Mouse (Mus musculus): ENCODE measurements at regions not wholly inside any gene's neighbourhood (a gene's known extent, or its start where the extent isn't known, plus 50 kb on each side); places are given as distances from the start of the nearest gene placed in this dataset.

DNA sequence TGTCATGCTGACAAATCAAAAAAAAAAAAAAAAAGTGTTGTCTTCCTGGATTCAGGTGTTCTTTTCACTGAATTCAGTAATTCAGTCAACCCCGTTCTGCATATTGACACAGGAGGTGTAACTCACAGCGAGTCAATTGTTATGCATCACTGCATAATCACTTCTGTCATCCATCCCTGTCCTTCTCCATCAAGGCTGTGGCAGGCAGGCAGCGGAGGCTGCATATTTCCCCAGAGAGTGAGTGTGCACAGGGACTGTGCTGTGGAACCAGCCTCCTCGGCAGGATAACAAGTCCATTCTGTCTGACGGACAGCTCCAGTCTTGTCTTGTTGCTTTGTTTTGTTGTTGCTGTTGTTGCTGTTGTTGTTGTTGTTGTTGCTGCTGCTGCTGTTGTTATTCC is 127.3 kb upstream of the Lmo4 start:
- DNase-seq (ENCODE audit: extremely low spot score in 1 of 2, low spot score in 2 of 2), result no peak
- intact Hi-C loops (cut with DNase I), result no loop called here

DNA sequence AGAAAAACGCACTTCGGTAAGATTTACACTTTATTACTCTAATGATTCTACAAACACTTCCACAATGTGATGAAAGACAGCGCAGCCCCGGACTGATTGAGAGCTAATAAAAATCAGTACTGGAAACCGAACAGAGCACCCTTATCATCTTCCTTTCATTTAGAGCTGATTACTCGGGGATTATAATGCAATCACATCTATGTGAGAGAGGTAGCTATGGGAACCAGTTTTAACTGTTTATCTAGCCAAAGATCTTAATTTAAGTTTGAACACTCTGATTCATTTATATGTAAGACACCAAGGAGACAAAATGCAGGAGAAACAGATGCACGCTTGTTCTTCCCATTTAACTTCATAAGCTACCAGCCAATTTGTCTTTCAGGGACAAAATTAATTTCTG is 124.1 kb upstream of the Lmo4 start:
- DNase-seq (ENCODE audit: extremely low spot score in 1 of 2, low spot score in 2 of 2), result no peak
- intact Hi-C loops (cut with DNase I), result no loop called here

DNA sequence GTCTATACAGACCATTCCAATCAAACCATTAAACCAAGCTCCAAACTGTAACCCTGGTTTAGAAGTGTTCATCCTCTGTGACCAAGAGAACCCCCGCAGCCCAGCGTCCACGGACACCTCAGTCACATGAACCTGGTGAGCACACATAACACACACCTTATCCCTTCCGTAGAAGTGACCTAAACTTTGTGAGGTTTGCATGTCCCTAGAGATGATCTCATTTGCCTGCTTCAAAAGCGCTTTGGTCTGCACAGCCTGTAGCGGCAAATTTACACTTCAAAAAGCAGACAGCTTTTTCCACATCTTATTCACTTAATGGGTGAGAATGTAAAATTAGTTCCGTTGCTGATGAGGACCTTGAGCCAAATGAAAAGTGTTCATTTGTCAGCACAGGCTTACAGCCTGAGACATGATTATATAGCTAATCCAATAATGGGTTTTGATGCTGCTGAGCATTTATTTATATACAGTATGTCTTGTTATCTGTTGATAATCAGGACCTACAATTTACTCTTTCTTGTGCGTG is 122.3 kb upstream of the Lmo4 start:
- intact Hi-C loops (cut with DNase I), result no loop called here
- DNase-seq (ENCODE audit: extremely low spot score in 1 of 2, low spot score in 2 of 2), result no peak

DNA sequence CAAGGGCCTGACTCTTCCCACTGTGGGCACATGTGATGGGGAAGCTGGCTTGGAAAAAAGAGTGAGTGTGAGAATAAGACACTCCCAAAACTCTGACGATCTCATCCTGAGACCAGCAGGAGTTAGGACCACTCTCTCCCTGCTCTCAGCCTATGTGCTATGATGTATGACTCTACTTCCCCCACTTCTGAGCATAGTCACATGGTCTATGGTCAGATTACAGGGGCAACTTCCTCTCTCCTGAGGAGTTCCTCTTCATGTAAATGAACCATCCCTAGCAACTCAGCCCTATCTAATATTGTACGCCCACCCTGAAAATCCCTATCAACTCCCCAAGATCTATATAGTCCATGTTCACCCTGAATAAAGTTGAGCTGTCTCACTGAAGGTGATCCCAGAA is 120.0 kb upstream of the Lmo4 start:
- intact Hi-C loops (cut with DNase I), result no loop called here
- DNase-seq (ENCODE audit: extremely low spot score in 1 of 2, low spot score in 2 of 2), result no peak

DNA sequence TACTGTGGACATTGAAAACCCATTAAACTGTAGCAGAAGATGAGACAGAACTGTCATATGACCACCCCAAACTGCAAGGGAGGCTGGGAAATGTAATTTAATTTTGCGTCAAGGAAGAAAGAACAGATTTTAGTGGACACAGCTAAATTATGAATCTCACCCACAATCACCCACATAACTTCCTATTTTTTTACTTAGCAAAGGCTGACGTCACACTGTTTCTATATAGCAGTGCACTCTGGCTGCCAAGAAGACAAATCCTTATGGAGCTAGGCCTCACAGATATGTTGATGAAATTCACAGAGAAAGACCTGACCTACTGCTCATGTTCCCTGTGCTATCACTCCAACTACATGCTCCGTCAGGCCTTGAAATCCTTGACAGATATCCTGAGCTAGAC is 118.5 kb upstream of the Lmo4 start:
- DNase-seq (ENCODE audit: extremely low spot score in 1 of 2, low spot score in 2 of 2), result no peak
- intact Hi-C loops (cut with DNase I), result no loop called here

DNA sequence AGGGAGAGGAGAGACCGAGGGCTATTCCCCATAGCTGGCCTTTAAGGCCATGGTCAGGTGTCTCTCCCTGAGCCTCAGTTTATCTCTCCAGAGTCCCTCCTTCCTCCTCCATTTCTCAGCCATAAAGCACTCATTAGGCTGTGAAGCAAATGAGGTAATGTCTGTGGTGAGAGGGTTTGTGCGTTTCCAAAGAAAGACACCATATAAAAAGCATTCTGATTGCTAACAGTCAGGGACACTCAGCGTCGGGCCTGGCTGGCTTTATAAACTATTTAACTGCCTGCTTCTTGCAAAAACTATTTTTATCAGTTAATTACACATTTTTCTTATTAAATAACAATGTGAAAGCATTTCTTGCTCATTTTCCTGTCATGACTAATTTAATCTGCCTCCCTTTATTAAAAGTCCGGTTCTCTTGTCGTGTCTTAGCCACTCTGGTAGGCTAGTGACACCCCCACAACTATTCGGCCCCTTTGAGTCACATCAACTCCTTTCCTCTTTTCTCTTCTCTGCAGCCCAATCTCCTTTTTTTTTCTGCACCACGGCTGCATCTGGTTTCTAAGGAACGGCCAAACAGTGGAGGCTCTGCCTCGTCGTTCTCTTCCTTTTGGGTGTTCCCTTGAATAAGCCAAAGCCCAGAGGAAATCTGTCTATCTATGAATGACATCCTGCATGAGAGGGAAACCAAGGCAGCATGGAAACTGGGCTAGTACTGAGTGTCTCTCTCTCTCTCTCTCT is 114.6 kb upstream of the Lmo4 start:
- no peak for DNase-seq (ENCODE audit: extremely low spot score in 1 of 2, low spot score in 2 of 2)
- intact Hi-C loops (cut with DNase I), result no loop called here

DNA sequence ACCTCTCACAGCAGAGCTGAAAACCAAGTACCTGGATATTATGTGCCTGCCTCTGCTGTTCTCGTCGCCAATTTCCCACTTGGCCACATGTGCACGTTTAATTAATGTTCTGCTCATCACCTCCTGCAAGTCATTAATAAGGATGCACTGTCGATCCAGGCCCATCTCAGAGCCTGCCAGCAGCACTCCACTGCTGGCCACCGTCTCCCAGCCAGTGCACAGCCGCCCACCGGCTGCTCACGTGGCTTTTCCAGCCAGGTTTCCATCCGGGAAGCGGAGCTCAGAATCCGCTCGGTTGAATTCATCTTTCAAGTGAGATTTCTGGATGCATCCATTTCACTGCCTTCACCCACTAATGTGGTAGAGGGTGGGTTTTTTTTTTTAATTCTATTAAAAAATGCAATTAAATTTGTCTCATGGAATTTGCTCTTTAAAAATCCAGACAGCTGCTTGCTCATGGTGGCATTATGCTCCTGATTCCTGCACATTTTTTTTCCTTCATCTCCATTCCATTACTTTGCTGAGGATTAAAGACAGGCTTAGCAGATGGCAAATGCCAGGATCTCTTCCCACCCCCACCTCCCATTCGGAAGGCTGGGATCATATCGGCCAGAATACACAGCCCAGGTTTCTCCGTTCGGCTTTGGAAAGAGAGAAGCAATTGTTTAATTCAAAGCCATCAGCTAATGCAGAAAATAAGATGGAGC is 113.9 kb upstream of the Lmo4 start:
- intact Hi-C loops (cut with DNase I), result no loop called here
- peak; percentile 33 to 61 for DNase-seq (ENCODE audit: extremely low spot score in 1 of 2, low spot score in 2 of 2)

DNA sequence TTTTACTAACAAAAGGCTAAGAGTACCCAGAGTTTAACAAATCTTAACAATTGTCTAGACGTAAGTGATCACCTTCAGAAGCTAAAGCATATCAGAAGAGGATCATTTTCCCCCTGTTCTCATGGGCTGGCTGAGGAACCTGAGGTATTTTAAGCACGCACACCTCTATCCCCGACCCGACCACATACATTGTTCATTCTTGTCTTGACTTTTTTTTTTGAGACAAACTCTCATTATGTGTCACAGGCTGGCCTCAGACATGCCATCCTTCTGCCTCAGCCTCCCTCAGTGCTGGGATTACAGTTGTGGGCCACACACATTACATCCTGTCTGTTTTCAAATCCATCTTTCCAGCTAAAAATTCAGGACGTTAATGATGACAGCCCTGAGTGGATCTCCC is 105.7 kb upstream of the Lmo4 start:
- no peak for DNase-seq (ENCODE audit: extremely low spot score in 1 of 2, low spot score in 2 of 2)
- intact Hi-C loops (cut with DNase I), result no loop called here

DNA sequence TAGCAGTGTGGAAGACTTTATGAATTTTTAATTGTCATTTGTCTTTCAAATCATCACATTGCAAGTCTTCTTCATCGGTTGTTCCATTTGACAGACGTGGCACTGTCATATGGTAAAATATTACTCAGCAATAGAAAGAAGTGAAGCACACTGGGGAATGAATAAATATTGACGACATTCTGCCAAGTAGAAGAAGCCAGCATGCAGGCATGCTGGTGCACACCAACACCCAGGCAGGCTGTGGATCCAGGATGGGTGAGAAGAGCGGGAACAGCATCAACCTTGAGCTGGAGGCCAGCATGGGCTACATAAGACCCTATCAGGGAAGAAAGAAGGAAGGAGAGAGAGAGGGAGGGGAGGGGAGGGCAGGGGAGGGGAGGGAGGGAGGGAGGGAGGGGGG is 103.6 kb upstream of the Lmo4 start:
- DNase-seq (ENCODE audit: extremely low spot score in 1 of 2, low spot score in 2 of 2), result no peak
- intact Hi-C loops (cut with DNase I), result no loop called here

DNA sequence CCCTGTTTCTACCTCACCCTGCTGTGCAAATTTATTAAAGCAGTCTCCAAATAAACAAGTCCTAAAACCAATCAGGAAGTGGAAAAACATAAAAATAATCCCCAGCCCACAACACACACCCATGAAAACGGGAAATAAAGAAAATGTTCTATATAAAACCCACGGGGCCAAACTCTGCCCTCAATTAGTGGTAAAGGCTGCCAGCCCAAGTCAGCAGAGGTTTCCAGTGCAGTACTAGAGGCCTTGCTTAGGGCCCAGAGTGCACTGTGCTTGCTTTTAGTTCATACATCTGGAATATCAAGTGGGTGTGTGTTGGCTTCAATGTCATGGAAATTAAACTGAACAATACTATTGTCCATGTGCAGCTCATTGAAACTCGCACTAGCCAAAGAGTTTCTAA is 102.5 kb upstream of the Lmo4 start:
- intact Hi-C loops (cut with DNase I), result no loop called here
- DNase-seq (ENCODE audit: extremely low spot score in 1 of 2, low spot score in 2 of 2), result no peak

DNA sequence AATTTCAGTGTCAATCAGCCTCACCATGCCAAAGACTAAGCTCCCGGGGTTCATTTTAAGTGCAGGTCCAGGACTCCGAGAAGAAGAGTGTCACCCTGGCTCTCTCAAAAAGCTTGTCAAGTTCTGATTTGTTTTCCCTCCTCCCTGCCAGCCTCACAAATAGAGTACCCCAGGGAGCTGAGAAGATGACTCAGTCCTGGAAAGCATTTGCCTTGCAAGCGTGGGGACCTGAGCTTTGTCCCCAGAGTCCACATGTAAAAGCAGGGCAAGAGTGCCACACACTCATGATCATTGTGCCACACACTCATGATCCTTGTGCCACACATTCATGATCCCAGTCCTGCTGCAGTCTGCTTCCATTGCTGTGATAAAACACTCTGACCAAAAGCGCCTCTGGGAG is 100.4 kb upstream of the Lmo4 start:
- DNase-seq (ENCODE audit: extremely low spot score in 1 of 2, low spot score in 2 of 2), result no peak
- intact Hi-C loops (cut with DNase I), result no loop called here

DNA sequence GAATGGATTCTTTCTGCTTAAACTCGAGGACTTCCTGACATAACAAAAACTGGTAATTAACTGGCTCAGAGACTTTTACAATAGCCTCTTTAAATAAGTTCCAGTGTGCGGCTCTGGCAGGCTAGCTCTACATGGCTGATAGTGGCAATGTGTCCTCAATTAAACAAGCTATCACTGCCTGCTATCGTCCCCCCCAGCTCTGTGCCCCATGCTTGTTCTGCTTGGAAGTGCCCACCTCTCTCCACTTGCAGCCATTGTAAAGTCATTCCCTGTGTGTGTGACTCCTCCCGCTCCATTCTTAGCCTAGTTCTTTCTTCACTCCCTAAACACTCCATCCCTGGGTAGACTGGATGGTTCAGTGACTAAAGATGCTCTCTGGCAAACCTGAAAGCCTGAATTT is 99.9 kb upstream of the Lmo4 start:
- DNase-seq (ENCODE audit: extremely low spot score in 1 of 2, low spot score in 2 of 2), result no peak
- intact Hi-C loops (cut with DNase I), result no loop called here

DNA sequence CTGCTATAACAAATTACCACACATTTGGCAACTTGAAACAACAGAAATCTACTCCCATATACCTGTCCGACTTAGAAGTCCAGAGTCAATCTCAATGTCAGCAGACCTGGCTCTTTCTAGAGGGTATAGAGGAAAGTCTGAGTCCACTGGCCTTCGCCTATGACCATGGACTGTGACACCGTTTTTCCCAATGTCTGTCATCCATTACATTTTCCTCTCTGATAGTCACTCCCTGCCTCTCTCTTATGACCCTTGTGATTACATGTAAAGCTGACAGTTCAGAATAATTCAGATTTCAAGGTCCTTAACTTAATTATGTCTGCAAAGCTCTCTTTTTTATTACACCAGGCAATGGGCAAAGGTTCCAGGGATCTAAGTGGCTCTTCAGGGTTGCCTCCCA is 97.6 kb upstream of the Lmo4 start:
- DNase-seq (ENCODE audit: extremely low spot score in 1 of 2, low spot score in 2 of 2), result no peak
- intact Hi-C loops (cut with DNase I), result no loop called here

DNA sequence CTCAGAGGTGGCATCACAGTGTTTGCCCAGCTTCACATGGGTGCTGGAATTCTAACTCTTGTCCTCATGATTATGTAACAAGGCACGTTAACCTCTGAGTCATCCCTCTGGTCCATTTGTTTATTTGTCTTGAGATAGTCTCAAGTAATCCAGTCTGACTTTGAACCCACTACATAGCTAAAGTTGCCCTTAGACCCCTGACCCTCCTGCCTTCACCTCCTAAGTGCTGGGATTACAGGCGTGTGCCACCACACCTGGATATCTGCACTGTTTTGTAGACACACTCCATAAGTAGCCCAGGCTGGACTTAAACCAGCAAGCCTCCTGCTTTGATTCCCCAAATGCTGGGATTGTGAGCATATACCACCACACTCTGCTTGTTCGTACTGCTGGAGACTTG is 96.0 kb upstream of the Lmo4 start:
- intact Hi-C loops (cut with DNase I), result no loop called here
- no peak for DNase-seq (ENCODE audit: extremely low spot score in 1 of 2, low spot score in 2 of 2)

DNA sequence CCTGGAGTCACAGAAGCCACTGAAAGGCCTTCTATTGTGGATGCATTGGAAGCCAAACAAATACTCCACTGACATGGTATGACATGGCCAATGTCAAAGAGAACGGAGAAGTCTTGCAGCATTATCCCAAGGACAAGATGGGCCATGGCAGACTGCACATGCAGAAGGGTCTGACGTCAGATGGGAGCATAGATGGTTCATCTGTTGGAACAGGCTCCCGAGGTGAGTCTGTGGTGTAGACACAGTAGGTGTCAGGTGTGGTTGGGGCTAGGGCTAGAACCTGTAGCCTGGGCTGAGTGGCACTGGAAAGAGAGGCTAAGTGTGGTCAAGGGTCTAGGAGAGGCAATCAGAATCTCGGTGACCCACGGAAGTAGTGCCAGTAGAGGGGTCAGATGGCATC is 94.2 kb upstream of the Lmo4 start:
- intact Hi-C loops (cut with DNase I), result no loop called here
- no peak for DNase-seq (ENCODE audit: extremely low spot score in 1 of 2, low spot score in 2 of 2)

DNA sequence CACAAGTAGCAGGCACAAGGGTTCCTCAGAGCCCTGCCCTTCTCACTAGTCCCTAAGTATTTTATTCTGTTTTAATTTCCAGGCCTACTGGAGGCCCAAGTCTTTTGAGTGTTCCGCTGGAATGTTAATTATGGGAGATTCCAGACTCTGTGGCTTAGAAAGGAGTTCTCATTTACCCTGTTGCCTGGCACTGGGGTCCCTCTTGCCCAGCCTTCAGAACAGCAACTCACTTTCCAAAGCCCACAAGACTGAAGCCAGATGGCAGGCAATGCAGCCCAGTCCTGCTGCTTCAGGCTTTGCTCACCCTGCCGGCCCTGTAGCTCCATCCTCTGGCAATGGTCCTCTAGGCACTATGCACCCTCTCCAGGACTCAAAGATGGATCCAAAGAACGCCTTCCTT is 84.5 kb upstream of the Lmo4 start:
- intact Hi-C loops (cut with DNase I), result no loop called here
- DNase-seq (ENCODE audit: extremely low spot score in 1 of 2, low spot score in 2 of 2), result peak; percentile 27 to 42

DNA sequence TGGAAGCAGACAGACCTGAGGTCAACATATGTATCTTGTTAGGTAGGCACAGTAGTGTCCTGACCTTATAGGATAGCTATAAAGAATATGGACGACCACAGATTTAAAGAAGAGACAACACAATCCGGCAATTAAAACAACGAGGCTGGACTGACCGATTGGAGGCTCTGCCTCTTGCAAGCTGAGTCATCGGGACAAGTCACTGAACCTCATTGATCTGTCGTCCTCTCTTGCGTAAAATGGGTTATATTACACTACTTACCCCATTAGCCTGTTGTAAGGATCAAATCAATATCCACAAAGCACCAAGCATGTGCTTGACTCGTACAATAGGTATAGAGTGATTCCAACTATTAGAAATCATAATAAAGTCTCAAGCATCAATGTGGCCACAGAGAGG is 81.1 kb upstream of the Lmo4 start:
- intact Hi-C loops (cut with DNase I), result no loop called here

DNA sequence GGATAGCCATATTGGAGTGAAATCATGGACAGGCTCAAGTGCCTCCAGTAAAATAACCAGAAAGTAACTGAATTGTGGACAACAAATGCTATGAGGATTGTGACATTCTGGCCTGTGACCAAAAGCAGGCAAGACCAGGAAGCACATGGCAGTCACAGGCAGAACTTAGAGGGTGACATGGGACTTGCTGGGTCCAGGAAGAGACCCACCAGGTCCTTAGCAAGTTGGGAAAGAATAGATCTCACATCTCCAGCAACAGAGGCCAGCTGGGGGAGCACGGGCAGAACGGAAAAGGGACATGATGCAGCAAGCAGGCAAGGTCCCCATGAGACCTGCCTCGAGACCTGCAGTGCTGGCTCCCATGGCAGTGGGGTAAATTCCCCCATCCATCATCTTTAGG is 79.3 kb upstream of the Lmo4 start:
- intact Hi-C loops (cut with DNase I), result no loop called here
- no peak for DNase-seq (ENCODE audit: extremely low spot score in 1 of 2, low spot score in 2 of 2)

More for the DNA sequence above, 81.1 kb upstream of the Lmo4 start:
- DNase-seq (ENCODE audit: extremely low spot score in 1 of 2, low spot score in 2 of 2), result no peak

DNA sequence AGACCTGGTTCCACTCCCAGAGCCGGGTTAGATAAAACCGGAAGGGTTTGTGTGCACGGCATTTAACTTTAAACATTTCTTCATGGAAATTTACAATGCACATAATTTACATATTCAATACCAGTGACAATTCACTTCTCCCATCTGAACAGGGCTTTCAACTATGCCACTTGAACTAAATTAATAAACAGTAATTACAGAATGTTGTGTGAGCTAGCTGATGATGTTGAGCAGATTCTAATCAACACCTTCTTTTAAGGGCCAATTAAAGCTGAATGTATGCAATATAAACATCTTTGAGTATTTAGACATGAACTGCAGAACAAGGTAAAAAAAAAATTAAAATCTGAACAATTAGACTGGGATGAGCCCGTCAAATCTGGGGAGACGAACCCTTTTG is 68.1 kb upstream of the Lmo4 start:
- no peak for DNase-seq (ENCODE audit: extremely low spot score in 1 of 2, low spot score in 2 of 2)

DNA sequence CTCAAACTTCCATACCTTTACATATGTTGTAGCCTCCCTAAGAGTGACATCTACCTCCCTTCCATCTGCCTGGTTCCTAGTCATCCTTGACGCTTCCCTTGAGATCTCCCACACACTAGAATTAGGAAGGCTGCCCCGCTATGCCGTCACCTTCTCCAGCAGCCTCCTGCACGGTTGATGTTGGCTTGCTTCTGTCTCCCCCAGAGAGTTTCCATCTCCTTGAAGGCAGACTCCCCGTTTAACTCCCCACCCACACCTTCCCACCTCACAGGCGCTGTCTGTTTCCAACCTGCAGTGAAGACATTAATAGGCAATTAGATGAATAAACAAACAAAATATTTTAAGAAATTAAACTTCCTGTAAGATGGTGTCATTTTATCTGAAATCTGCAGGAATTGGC is 65.2 kb upstream of the Lmo4 start:
- DNase-seq (ENCODE audit: extremely low spot score in 1 of 2, low spot score in 2 of 2), result no peak
- intact Hi-C loops (cut with DNase I), result no loop called here

More for the DNA sequence above, 68.1 kb upstream of the Lmo4 start:
- intact Hi-C loops (cut with DNase I), result no loop called here

DNA sequence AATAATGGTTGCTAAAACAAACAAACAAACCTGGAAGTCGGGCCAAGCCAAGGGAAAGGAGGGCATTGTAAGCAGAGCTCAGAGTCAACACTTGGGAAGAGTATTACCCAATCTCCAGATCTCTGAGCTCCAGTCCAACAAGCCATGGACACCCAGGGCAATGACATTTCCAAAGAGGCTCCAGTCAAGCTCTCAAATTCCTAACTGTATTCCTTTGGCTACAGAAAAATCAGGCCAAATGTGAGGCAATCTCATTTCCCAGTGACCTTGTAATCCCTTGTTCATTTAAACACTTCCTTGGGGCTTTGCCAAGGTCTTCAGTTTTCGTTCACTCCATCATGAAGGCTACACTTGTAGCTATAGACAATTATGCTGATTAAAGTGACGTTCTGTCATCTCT is 59.5 kb upstream of the Lmo4 start:
- intact Hi-C loops (cut with DNase I), result no loop called here
- DNase-seq (ENCODE audit: extremely low spot score in 1 of 2, low spot score in 2 of 2), result no peak
